24 mouse cellular contexts compared by ENCODE assay signal in the genomic region with DNA sequence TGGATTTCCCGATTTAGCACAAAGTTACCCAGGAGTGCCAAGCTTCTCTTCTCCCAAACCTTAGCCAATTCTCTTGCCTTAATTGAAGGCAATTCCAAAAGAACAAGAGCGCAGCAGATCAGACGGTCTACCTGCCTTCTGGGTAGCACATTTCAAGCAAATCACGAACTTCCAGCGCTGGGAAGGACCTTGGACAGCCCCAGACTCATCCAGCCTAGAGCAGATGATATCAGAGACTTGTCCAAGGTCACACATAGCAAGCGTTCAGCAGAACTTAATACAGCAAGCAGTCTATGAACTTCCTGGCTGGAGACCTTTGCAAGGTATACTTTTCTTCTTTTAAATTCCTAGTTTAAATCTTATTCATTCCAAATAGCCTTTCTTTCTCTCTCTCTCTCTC. TPM values are rescaled to one million over a fixed set of nuclear protein-coding genes. Genes with fewer than 3 reads are reported as not detected.
DNase-seq lines count a peak whose midpoint lies in the region; ATAC-seq lines count a peak whose summit lies in the region.
"Had no signal": no experiment of that assay in that cellular context is flagged by ENCODE, and none has a peak within 500 bp of the region (broad histone marks: within the 10 kb centered on the region; RNA-seq: fewer than 3 reads in every experiment).

No protein-coding gene starts in this region.

- H3K4me2 ChIP-seq in hindbrain, embryonic 15.5 days = peak overlapping the region; percentile 14; the same call in 1 of the 2 replicates
- H3K4me2 ChIP-seq in hindbrain, embryonic 13.5 days = no peak overlapping the region
- 0 out of 2 replicates have a peak overlapping the region, but pooled peaks have one; percentile 8 for H3K4me2 ChIP-seq in midbrain, embryonic 16.5 days (ENCODE audit: low read length)
- H3K4me2 ChIP-seq: limb, embryonic 15.5 days; lung, embryonic 14.5 days; neural tube, embryonic 13.5 days had no signal

- H3K9ac ChIP-seq in hindbrain, embryonic 15.5 days = no peak overlapping the region
- no peak overlapping the region for H3K9ac ChIP-seq in hindbrain, embryonic 13.5 days
- H3K9ac ChIP-seq in midbrain, embryonic 16.5 days (ENCODE audit: low read depth, low read length) = no peak overlapping the region
- H3K9ac ChIP-seq: forebrain, embryonic 13.5 days; limb, embryonic 15.5 days; liver, embryonic 14.5 days; lung, embryonic 14.5 days; neural tube, embryonic 13.5 days had no signal

- H3K4me1 ChIP-seq in hindbrain, embryonic 15.5 days (replicated peaks) = peaks cover 50% of the 10 kb centered on the region
- H3K4me1 ChIP-seq in hindbrain, embryonic 13.5 days (replicated peaks) = peaks cover 63% of the 10 kb centered on the region
- peaks cover 26% of the 10 kb centered on the region for H3K4me1 ChIP-seq in midbrain, embryonic 16.5 days (ENCODE audit: control insufficient read depth, insufficient read depth, low read length)

- H3K27ac ChIP-seq in hindbrain, embryonic 15.5 days (replicated peaks) = no peak overlapping the region
- no peak overlapping the region for H3K27ac ChIP-seq in hindbrain, embryonic 13.5 days
- H3K27ac ChIP-seq in midbrain, embryonic 16.5 days (ENCODE audit: low read length) = no peak overlapping the region
- H3K27ac ChIP-seq: forebrain, embryonic 13.5 days; heart, embryonic 10.5 days; kidney, postnatal 0 days; limb, embryonic 15.5 days; liver, embryonic 14.5 days; neural tube, embryonic 13.5 days had no signal

- WGBS in hindbrain, embryonic 15.5 days = 78% methylated on average over 6 of the region's 6 CpGs
- 81% methylated on average over 6 of the region's 6 CpGs for WGBS in hindbrain, embryonic 13.5 days
- 71% methylated on average over 6 of the region's 6 CpGs for WGBS in midbrain, embryonic 16.5 days

- no peaks in the 10 kb centered on the region for H3K9me3 ChIP-seq in hindbrain, embryonic 15.5 days
- no peaks in the 10 kb centered on the region for H3K9me3 ChIP-seq in hindbrain, embryonic 13.5 days
- no peaks in the 10 kb centered on the region for H3K9me3 ChIP-seq in midbrain, embryonic 16.5 days (replicated peaks; ENCODE audit: control insufficient read depth, low read length, poor library complexity, severe bottlenecking)
- H3K9me3 ChIP-seq: heart, embryonic 10.5 days; limb, embryonic 15.5 days; megakaryocyte, embryonic 14.5 days; neural tube, embryonic 13.5 days had no signal

- H3K36me3 ChIP-seq in hindbrain, embryonic 15.5 days = no peaks in the 10 kb centered on the region
- H3K36me3 ChIP-seq in hindbrain, embryonic 13.5 days = no peaks in the 10 kb centered on the region
- no peaks in the 10 kb centered on the region for H3K36me3 ChIP-seq in midbrain, embryonic 16.5 days (ENCODE audit: control insufficient read depth, insufficient read depth, low read length)
- H3K36me3 ChIP-seq: heart, embryonic 10.5 days; limb, embryonic 15.5 days; neural tube, embryonic 13.5 days had no signal

- peak; percentile 63 to 83 for DNase-seq in adrenal gland, adult (ENCODE audit: inconsistent age in 2 of 2, low spot score in 1 of 2)
- no peak for DNase-seq in adrenal gland, postnatal 4 days (ENCODE audit: low spot score in 2 of 2)
- peak; percentile 50 for DNase-seq in ZHBTc4 (ENCODE audit: low read depth, low spot score)
- DNase-seq in lung, postnatal 10 days = no peak
- DNase-seq: cerebellum, adult 9-10 months; gastrocnemius, postnatal 10 days; heart, postnatal 4 days; kidney, adult 2 months; left cerebral cortex, postnatal 4 days; lung, embryonic 14.5 days; lung, postnatal 36 days; right cerebral cortex, adult 18-20 months; thymus, adult 18-20 months; thymus, postnatal 36 days had no signal

- H3K4me3 ChIP-seq in hindbrain, embryonic 15.5 days = no peak overlapping the region
- no peak overlapping the region for H3K4me3 ChIP-seq in hindbrain, embryonic 13.5 days
- no peak overlapping the region for H3K4me3 ChIP-seq in midbrain, embryonic 16.5 days (ENCODE audit: low read depth, low read length)
- H3K4me3 ChIP-seq: forebrain, embryonic 13.5 days; heart, embryonic 10.5 days; limb, embryonic 15.5 days; megakaryocyte, embryonic 14.5 days; neural tube, embryonic 13.5 days had no signal

- no peak for ATAC-seq in hindbrain, embryonic 15.5 days (ENCODE audit: low FRiP score, low read depth)
- no peak for ATAC-seq in hindbrain, embryonic 13.5 days (ENCODE audit: low FRiP score)
- no peak for ATAC-seq in midbrain, embryonic 16.5 days
- ATAC-seq: forebrain, embryonic 13.5 days had no signal

- peaks cover 6% of the 10 kb centered on the region; the same call in 1 of the 2 replicates for H3K27me3 ChIP-seq in hindbrain, embryonic 15.5 days
- H3K27me3 ChIP-seq in hindbrain, embryonic 13.5 days = peaks cover 18% of the 10 kb centered on the region
- no peaks in the 10 kb centered on the region; the same call in 1 of the 2 replicates for H3K27me3 ChIP-seq in midbrain, embryonic 16.5 days (ENCODE audit: control insufficient read depth, insufficient read depth, low read depth, low read length)

RNA-seq across cellular contexts. Expression of gene Whrn, which starts 4.3 kb away (rescaled TPM):
- 10 to 100 TPM; 22.6 to 26.4 TPM for total RNA-seq in adrenal gland, postnatal 4 days (2021)
- polyA plus RNA-seq in hindbrain, embryonic 15.5 days (2015; fragmentation: Nextera tagmentation; extraction: Ambion mirVana) = 6.9 and 7.1 TPM in 2 replicates
- 5.3 and 5.6 TPM in 2 replicates for polyA plus RNA-seq in hindbrain, embryonic 13.5 days (2015; fragmentation: Nextera tagmentation; extraction: Ambion mirVana)
- polyA plus RNA-seq in midbrain, embryonic 16.5 days (2015; fragmentation: Nextera tagmentation; extraction: Ambion mirVana) = 4.5 and 4.9 TPM in 2 replicates

RNA-seq across cellular contexts. Expression of gene Atp6v1g1, which starts 53.1 kb away (rescaled TPM):
- total RNA-seq in adrenal gland, postnatal 4 days (2021) = 100 to 1,000 TPM; 148 TPM
- 392 and 404 TPM in 2 replicates for polyA plus RNA-seq in hindbrain, embryonic 15.5 days (2015; fragmentation: Nextera tagmentation; extraction: Ambion mirVana)
- polyA plus RNA-seq in hindbrain, embryonic 13.5 days (2015; fragmentation: Nextera tagmentation; extraction: Ambion mirVana) = 464 and 480 TPM in 2 replicates
- polyA plus RNA-seq in midbrain, embryonic 16.5 days (2015; fragmentation: Nextera tagmentation; extraction: Ambion mirVana) = 414 and 443 TPM in 2 replicates

Comparison
In these comparisons a context has a peak if more than half of its experiments do, and no peak if none do; other contexts are left out.
1. DNase-seq: peak in adrenal gland, adult (2 of 2) and ZHBTc4 (single experiment); none in adrenal gland, postnatal 4 days (0 of 2) and lung, postnatal 10 days (single experiment).